Mouse (Mus musculus) adrenal gland, adult (tissue): Measurements from ENCODE around the gene Gm20388.

Source experiments
- DNase-seq, 2 experiments: peaks; one replicate each; pipeline ENCODE4 v3.0.0; 2022 to 2023; ENCODE audit warnings: low spot score in 1 of 2; ENCODE audit not compliant: inconsistent age in 2 of 2

Gm20388 gene

DNA sequence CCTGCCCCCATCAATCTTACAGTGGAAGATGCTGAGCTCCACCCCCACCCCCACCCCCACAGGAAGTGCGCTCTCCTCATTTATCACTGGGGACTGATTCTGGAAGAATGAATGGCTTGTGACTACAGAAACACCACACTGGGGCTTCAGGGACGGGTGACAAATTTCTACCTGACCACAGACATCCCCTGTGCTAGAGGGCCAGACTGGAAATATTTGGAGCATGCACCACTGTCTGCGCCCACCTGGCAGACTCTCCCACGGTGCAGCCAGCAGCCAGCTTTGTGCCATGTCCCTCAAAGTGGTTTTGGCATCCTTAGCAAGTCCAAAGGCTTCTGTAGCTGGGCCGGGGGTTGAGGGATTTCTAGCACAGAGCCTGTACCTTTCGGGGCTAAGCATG lies 997.0 kb downstream of the Gm20388 start:
- no peak for DNase-seq

GRCm38 (mm10) chr8:120910936-120911335 lies 1000.3 kb downstream of the Gm20388 start:
- no peak for DNase-seq

DNA sequence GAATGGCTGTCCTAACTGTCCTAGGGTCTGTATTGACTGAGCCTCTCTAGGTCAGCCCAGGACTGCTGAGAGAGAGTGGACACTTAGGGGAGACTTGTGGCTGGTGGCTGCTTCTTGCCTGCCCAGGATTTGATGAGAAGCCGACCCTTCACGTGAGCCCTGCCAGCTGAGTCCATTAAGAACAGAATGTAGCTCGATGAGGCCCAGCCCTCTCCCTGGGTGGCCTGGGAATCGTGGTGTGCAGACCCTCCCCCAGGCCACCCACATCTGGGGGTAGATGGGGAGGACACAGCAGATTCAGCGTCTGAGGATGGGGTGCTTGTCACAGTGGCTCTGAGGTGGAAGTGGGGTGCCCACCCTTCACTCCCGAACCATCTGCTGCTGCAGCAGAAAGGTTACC lies 1001.8 kb downstream of the Gm20388 start:
- DNase-seq: no peak

GRCm38 (mm10) chr8:120916831-120917435 lies 1006.3 kb downstream of the Gm20388 start:
- DNase-seq: peak; percentile 15 to 37

DNA sequence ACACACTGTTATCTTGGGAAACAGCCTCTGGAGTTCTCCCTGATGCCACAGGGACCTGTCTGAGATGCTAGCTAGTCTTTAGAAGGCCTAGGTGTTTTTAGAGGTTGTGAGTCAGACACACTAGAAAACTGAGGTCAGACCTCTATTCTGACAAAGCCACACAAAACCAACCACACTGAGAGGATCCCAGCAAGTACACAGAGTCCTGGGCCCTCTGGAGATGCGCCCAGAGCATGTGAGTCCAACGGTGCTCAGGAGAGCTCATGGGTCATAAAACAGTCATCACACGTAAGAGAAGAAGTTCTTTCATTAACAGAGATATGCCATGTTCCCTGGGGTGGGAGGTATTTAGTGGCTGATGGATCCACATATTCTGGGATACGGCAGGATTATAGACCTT lies 1009.9 kb downstream of the Gm20388 start:
- DNase-seq: no peak

DNA sequence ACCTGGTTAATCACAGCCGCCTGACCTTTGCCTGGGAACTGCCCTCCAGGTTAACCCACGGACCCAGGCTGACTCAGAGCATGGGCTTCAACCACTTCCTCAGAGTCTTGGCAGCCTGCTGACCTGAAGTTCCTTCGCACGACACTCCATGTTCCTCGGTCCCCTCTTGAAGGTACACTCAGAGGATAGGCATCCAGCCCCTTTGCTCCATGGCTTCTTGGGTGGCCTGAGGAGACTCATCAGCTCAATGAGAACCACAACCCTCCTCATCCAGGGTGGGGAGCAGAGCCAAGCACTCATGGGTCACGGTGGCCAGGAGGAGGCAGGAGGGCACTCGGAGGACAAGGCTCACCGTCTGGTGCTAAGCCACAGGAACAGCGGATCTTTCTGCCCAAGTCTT lies 1015.6 kb downstream of the Gm20388 start:
- no peak for DNase-seq

DNA sequence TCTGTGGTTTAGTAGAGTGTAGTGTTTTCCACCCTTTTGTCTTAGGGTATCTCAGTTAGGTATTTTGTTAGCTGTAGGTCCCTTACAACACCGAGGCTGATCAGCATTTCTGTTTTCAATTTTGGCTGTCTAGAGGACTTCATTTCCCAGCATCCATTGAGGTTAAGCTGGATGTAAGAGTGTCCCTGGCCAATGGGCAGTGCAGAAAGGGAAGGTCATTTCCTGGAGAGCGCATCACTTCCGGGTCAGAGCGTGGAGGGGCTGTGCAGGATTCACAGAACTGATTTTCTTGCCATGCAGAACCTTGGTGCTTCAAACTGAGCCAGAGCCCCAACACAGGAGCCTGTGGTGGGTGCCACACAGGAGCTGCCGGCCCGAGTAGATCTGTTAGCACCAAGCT lies 1017.4 kb downstream of the Gm20388 start:
- DNase-seq: no peak

- no peak for DNase-seq
These were observed 1024.0 kb downstream of the Gm20388 start for GRCm38 (mm10) chr8:120934596-120934995.

DNA sequence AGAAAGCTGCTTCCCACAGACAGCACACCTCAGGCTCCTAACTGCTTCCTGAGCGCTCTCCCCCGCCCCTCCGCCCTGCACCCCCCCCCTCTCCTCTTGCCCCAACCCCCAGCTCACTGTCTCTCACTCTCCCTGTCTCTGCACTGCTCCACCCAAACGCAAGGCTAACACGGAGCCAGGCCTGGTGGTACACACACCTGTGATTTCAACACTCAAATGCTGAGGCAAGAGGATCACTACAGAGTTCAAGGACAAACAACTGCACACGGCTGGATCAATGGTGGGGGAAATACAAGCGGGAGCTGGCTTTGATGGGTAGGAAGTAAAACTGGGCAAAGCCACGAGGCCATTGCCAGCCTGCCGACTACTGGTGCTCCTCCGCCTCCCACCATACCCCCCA lies 1026.0 kb downstream of the Gm20388 start:
- no peak for DNase-seq

DNA sequence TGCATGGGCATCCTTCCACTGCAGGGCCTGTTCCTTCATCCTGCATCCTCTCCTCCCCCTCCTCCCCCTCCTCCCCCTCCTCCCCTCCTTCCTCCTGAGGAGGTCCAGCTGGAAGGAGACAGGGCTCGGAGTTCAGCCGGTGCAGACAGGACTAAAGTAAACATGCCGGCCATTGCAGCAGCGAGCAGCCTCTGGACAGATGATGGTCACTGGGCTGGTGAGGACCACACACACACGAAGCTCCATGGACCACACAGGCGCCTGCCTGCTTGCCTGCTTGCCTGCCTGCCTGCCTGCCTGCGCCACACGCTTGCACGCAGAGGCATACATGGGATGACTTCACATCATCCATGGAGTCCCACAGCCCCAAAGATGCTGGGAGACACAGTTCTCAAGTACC lies 1026.8 kb downstream of the Gm20388 start:
- no peak for DNase-seq

DNA sequence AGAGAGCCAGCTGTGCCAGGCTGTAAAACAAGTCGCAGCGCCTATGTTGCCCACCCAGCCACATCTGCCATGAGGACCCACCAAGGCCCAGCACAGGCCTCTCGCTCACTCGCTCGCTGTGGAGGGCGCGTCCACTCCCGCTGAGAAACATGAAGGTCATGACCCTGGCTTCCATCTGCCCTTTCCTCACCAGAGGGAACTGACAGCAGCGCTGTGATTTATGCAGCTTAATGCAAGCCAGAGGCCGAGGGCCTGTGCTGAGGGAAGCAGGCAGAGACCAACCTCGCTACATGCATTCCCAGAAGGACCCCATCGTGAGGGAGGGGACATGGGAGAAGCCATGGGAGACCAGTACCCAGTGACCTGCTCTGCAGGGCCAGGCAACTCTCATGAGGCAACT lies 1029.6 kb downstream of the Gm20388 start:
- DNase-seq: peak; percentile 50 to 84

DNA sequence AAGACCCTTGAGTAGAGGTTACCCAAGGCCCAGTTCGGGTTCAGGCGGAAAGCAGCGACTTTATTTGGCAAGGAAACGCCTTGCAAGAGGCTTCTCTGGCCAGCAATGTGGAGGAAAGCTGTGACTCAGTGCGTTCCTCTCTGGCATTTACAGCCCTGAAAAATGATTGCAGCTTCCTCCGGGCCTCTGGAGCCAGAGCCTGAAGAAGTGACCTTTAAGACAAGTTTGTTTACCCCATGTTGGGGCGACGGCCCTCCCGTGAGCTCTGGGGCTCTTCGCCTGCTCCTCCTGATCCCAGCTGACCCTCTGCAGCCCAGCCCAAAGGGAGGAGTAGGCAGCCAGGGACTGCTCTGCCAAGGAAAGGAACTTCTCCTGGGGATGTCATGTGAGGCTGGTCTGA lies 1036.6 kb downstream of the Gm20388 start:
- DNase-seq: peak; percentile 74 to 86

DNA sequence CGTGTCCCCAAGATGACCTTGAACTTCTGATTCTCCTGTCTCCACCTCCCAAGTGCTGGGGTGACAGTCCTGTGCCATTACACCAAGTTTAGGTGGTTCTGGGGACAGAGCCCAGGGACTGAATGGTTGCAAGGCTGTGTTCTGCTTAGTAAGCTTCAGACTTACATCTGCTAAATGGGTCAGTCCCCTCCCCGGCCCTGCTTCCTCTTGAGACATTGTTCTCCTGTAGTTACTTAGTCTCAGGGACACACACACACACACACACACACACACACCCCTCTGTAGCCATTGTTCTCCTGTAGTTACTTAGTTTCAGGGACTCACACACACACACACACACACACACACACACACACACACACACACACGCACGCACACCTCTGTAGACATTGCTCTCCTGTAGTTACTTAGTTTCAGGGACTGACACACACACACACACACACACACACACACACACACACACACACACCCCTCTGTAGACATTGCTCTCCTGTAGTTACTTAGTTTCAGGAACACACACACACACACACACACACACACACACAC lies 1037.5 kb downstream of the Gm20388 start:
- DNase-seq: peak in 1 of 2 experiments; percentile 31

DNA sequence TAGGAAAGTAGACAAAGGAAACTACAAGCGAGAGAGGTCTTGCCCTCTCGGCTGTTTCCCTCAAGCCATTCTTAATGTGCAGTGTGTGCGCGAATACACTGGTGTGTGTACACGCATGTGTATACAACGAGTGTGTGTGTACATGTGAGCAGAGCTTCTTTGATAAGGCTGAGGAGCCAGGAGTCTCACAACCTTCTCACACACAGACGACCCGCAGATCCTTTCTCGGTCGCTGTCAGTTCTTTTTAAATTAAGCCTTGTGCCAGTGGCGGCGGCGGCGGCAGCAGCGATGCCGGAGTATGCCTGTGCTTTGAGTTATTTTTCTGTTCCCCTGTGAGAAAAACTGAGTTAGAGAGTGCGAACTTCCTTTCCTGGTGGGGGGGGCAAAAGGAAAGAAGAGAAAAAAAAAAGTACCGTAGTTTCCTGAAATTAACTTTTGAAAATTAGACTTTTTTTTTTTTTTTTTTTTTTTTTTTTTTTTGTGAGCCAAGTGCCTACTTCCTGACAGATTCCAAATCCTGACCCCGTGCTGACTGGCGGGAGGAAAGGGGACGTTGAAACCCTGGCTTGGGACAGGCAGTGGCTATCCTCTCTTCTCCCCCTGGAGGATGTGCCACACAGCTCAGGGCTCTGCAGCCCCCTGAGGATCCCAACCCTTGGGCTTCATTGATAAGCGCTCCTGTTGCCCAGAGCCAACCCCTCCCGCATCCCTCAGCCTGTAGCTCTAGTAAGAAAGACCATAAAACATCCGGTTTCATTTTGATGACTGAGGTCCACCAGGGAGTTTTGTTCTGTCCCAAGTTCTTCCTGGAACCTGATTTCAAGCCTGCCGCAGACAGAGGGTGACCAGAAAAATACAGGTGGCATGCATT lies 1038.2 kb downstream of the Gm20388 start:
- DNase-seq: peak in 1 of 2 experiments; percentile 30

DNA sequence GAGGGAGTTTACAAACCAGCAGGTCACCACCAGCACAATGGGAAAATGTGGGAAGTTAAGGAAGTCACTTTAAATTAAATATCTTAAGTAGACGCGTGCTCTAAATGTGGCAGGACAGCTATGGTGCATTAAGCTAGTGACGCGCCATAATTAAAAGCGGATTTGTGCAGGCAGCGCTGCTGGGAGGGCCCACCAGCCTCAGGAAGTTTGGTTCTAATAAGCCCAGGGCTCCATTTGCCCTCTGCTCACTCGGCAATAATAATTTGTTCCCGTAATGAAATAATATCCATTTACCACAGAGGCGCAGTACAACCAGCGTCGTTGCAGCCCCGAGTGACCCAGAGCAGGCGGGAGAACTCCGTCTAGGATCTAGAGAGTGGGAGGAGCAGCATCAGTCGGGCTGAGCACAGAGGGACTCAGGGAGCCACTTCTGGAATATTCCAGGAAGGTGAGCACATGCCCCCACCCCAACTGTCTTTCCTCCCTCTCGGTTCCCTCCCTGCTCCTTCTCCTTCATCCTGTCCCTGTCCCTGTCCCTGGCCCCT lies 1040.1 kb downstream of the Gm20388 start:
- DNase-seq: peak in 1 of 2 experiments; percentile 43

- no peak for DNase-seq
These were observed 1048.8 kb downstream of the Gm20388 start for GRCm38 (mm10) chr8:120959470-120959891.

GRCm38 (mm10) chr8:120962606-120963380 lies 1052.2 kb downstream of the Gm20388 start:
- no peak for DNase-seq

DNA sequence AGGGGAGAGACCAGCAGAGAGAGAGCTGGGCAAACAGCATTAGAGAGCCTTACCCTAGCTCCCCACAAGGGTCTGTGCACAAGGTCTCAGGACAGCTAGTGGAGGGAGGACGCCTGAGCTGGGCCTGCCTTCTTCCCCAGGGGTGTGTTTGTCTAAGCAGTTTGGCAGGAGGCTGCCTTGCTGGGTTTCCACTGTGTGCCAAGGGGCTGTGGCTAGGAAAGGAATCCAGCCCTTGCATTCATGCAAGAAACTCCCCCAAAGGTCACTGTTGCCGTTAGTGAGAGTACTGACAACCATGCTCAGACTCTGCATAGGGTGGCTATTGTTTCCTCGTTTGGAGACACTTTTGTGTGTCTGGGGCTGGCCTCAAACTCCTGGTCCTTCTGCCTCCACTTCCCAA lies 1055.9 kb downstream of the Gm20388 start:
- DNase-seq: no peak

DNA sequence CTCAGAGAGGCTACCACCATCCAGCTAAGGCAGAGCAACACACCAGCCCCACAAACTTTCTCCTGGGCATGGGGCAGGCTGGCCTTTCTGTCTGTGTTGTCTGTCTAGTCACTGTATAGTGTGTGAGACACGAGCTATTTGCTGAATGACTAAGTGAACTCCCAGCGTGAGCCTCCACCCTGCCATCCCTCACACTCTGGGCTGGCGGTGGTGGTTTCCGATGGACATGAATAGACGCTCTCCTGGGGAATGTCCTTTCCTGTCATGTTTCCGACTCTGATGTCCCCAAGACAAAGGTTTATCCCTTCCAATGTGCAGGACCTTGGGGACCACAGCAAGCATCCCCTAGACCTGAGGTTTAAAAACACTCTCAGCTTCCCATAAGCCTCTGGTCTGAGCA lies 1057.7 kb downstream of the Gm20388 start:
- peak in 1 of 2 experiments; percentile 38 for DNase-seq

GRCm38 (mm10) chr8:120970346-120970745 lies 1059.7 kb downstream of the Gm20388 start:
- DNase-seq: peak; percentile 39 to 80
